Mouse (Mus musculus) ES-E14 (cell line): ENCODE measurements around the gene Clstn1. TPM values are rescaled to one million over a fixed set of nuclear protein-coding genes. Genes with fewer than 3 reads are reported as not detected.

ENCODE experiments used
- DNase-seq: peaks from one replicate; pipeline ENCODE4 v3.0.0-alpha.2; 2013; ENCODE audit warnings: low read depth, low spot score
- H3K27ac ChIP-seq: 2 replicates; pipeline ENCODE4 v1.5.1; 2012; ENCODE audit warnings: low read depth, mild to moderate bottlenecking, low read length, moderate library complexity, mixed read lengths; ENCODE audit not compliant: poor library complexity, insufficient read depth, severe bottlenecking
- H3K36me3 ChIP-seq: 2 replicates; pipeline ENCODE4 v1.6.1; 2012; ENCODE audit warnings: mild to moderate bottlenecking, low read length, moderate library complexity, mixed read lengths; ENCODE audit not compliant: control insufficient read depth, poor library complexity, insufficient read depth, severe bottlenecking
- H3K4me1 ChIP-seq, 2 experiments: fragments of 150-350 bp in 1 of 2; sonication (generic) in 1 of 2; 2 replicates each; pipeline ENCODE4 v1.6.1; 2012; ENCODE audit warnings: low read length in 2 of 2, mild to moderate bottlenecking in 1 of 2, mixed read lengths in 1 of 2; ENCODE audit not compliant: control insufficient read depth in 2 of 2, insufficient read depth in 2 of 2, poor library complexity in 1 of 2
- H3K4me3 ChIP-seq, 2 experiments: fragments of 150-350 bp in 1 of 2; sonication (generic) in 1 of 2; 2 replicates each; pipeline ENCODE4 v1.5.1; 2012; ENCODE audit warnings: low read length in 2 of 2, low read depth in 1 of 2, mild to moderate bottlenecking in 1 of 2, mixed read lengths in 1 of 2; ENCODE audit not compliant: insufficient read depth in 1 of 2, poor library complexity in 1 of 2, severe bottlenecking in 1 of 2
- H3K9ac ChIP-seq: 2 replicates; pipeline ENCODE4 v1.6.1; 2012; ENCODE audit warnings: low read depth, mild to moderate bottlenecking, low read length, mixed read lengths; ENCODE audit not compliant: poor library complexity, insufficient read depth, severe bottlenecking
- H3K9me3 ChIP-seq: fragments of 150-350 bp; sonication (generic); 2 replicates; pipeline ENCODE4 v1.6.1; 2012; ENCODE audit warnings: low read depth, mild to moderate bottlenecking, low read length; ENCODE audit not compliant: control insufficient read depth, insufficient read depth
- CHD2 ChIP-seq: IDR thresholded peaks from 2 replicates; pipeline ENCODE4 v1.6.1; 2014; ENCODE audit warnings: mild to moderate bottlenecking, low read depth, low read length, inconsistent platforms
- HCFC1 ChIP-seq: IDR thresholded peaks from 2 replicates; pipeline ENCODE4 v1.6.1; 2012; ENCODE audit warnings: low read length, inconsistent platforms, borderline replicate concordance; ENCODE audit not compliant: insufficient read depth
- MAFK ChIP-seq: IDR thresholded peaks from 2 replicates; pipeline ENCODE4 v1.6.1; 2014; ENCODE audit warnings: mild to moderate bottlenecking, low read depth, low read length, inconsistent platforms; ENCODE audit not compliant: insufficient read depth
- ZC3H11A ChIP-seq: IDR thresholded peaks from 2 replicates; pipeline ENCODE4 v1.6.1; 2012; ENCODE audit warnings: low read depth, mild to moderate bottlenecking, inconsistent platforms, low read length, borderline replicate concordance
- ZNF384 ChIP-seq: IDR thresholded peaks from 2 replicates; pipeline ENCODE4 v1.6.1; 2012; ENCODE audit warnings: low read depth, low read length, inconsistent platforms
- in situ Hi-C, 2 experiments: fragments of 600-800 bp; cut with MboI; formaldehyde crosslinking; loops; one replicate each; pipeline ENCODE4 v1.15.1; 2025; ENCODE audit warnings: low sequenced_read_pairs in 2 of 2, inconsistent platforms in 1 of 2; ENCODE audit not compliant: unreplicated experiment in 2 of 2
- total RNA-seq: library from RNA; depleted of rRNA; stranded (reverse); fragments of 300-350 nt; gene quantifications from 2 replicates; pipeline ENCODE4 v1.2.3, GENCODE M21; 2012

Clstn1 gene
- total RNA-seq, 1 experiment: 115 TPM

GRCm38 (mm10) chr4:149557905-149558304, 28.4 kb upstream of the Clstn1 start:
- Histone ChIP-seq H3K4me1 (peaks cover under 1 to 2% of the 10 kb centered on the region in 2 experiments; a peak in 1 of 4 replicates), H3K9me3 (no peaks in the 10 kb centered on the region), H3K27ac (no peak overlapping the region), H3K9ac (no peak overlapping the region), H3K36me3 (no peaks in the 10 kb centered on the region; the same call in 1 of the 2 replicates), H3K4me3 (no peak overlapping the region)
- no peak for DNase-seq
- in situ Hi-C loops: no loop called here
- no peak for TF ChIP-seq CHD2
- no peak for TF ChIP-seq MAFK
- TF ChIP-seq ZC3H11A: no peak
- no peak for TF ChIP-seq ZNF384
- no peak for TF ChIP-seq HCFC1

GRCm38 (mm10) chr4:149558389-149558788, 27.9 kb upstream of the Clstn1 start:
- H3K4me3 ChIP-seq: no peak overlapping the region
- DNase-seq: no peak
- no peak overlapping the region for H3K27ac ChIP-seq
- TF ChIP-seq ZNF384 (no peak), MAFK (no peak), CHD2 (no peak), HCFC1 (no peak), ZC3H11A (no peak)
- H3K9me3 ChIP-seq: no peaks in the 10 kb centered on the region
- no peaks in the 10 kb centered on the region; the same call in 1 of the 2 replicates for H3K36me3 ChIP-seq
- no peak overlapping the region for H3K9ac ChIP-seq
- in situ Hi-C loops: no loop called here
- peaks cover 2% of the 10 kb centered on the region in 2 experiments; a peak in 3 of 4 replicates for H3K4me1 ChIP-seq

GRCm38 (mm10) chr4:149561392-149561791, 24.9 kb upstream of the Clstn1 start:
- TF ChIP-seq MAFK (no peak), ZC3H11A (no peak), CHD2 (no peak), HCFC1 (no peak), ZNF384 (no peak)
- Histone ChIP-seq H3K4me3 (no peak overlapping the region), H3K36me3 (no peaks in the 10 kb centered on the region), H3K4me1 (peaks cover 2 to 8% of the 10 kb centered on the region in 2 experiments; a peak in 3 of 4 replicates), H3K9me3 (no peaks in the 10 kb centered on the region), H3K9ac (no peak overlapping the region), H3K27ac (no peak overlapping the region)
- in situ Hi-C loops: no loop called here
- no peak for DNase-seq

GRCm38 (mm10) chr4:149561986-149562904, 24.0 kb upstream of the Clstn1 start:
- H3K4me3 ChIP-seq: no peak overlapping the region; a peak in 1 of 4 replicates

More at GRCm38 (mm10) chr4:149561986-149562904, 24.0 kb upstream of the Clstn1 start:
- H3K36me3 ChIP-seq: no peaks in the 10 kb centered on the region
- H3K9me3 ChIP-seq: no peaks in the 10 kb centered on the region
- DNase-seq: no peak
- no peak overlapping the region for H3K9ac ChIP-seq
- TF ChIP-seq HCFC1: no peak
- TF ChIP-seq ZNF384: no peak
- no peak for TF ChIP-seq ZC3H11A
- no peak for TF ChIP-seq CHD2
- TF ChIP-seq MAFK: no peak
- H3K27ac ChIP-seq: no peak overlapping the region
- H3K4me1 ChIP-seq: peaks cover 2 to 8% of the 10 kb centered on the region in 2 experiments; a peak in 3 of 4 replicates
- in situ Hi-C loops: no loop called here
